Mouse (Mus musculus): Measurements from ENCODE around the gene Igfn1.
A peak's percentile ranks its signal among the peaks of the same experiment; 100 is the strongest.

- no peak for TF ChIP-seq ZMIZ1 (IDR thresholded peaks at IDR 0.05; ENCODE audit: low read depth, low read length)
- TF ChIP-seq MEF2A (IDR thresholded peaks at IDR 0.05; ENCODE audit: borderline replicate concordance, low read depth, low read length), result no peak
- peak in 1 of 2 experiments; percentile 61; a peak in 2 of 4 replicates for TF ChIP-seq CTCF (conservative IDR thresholded peaks at IDR 0.05 in 1 of 2, IDR thresholded peaks at IDR 0.05 in 1 of 2; ENCODE audit: low read depth in 2 of 2, low read length in 2 of 2)
- TF ChIP-seq EP300 (IDR thresholded peaks at IDR 0.05; ENCODE audit: low read length), result no peak
- no peak for TF ChIP-seq KAT2A (IDR thresholded peaks at IDR 0.05; ENCODE audit: insufficient replicate concordance, low read length)
- TF ChIP-seq CHD2 (IDR thresholded peaks at IDR 0.05; ENCODE audit: low read length), result no peak
- no peak for TF ChIP-seq E2F4 (IDR thresholded peaks at IDR 0.05; ENCODE audit: insufficient replicate concordance, low read depth, low read length)
- TF ChIP-seq USF2 (conservative IDR thresholded peaks at IDR 0.05; ENCODE audit: low read depth, low read length), result no peak
- no peak for TF ChIP-seq POLR2AphosphoS2 (IDR thresholded peaks at IDR 0.05; ENCODE audit: low read depth, low read length)
- TF ChIP-seq ZNF384 (IDR thresholded peaks at IDR 0.05; ENCODE audit: low read depth, low read length), result no peak
- no peak for TF ChIP-seq TCF12 (IDR thresholded peaks at IDR 0.05; ENCODE audit: low read depth, low read length)
- no peak for TF ChIP-seq MAFK (IDR thresholded peaks at IDR 0.05; ENCODE audit: insufficient replicate concordance, low read length)
- TF ChIP-seq NRF1 (IDR thresholded peaks at IDR 0.05; ENCODE audit: low read depth, low read length), result no peak
- TF ChIP-seq MXI1 (IDR thresholded peaks at IDR 0.05; ENCODE audit: low read depth, low read length), result no peak
These were observed 45.3 kb upstream of the Igfn1 start for GRCm38 (mm10) chr1:136051465-136051864.

All from CH12.LX (cell line).